Mouse (Mus musculus) ES-Bruce4 (cell line): ENCODE results near the gene Nobox.

Experiments used
- EP300 ChIP-seq: IDR thresholded peaks from 2 replicates; pipeline ENCODE4 v1.6.1; 2011; ENCODE audit warnings: low read depth, low read length; ENCODE audit not compliant: insufficient read depth
- POLR2A ChIP-seq: IDR thresholded peaks from one replicate; pipeline ENCODE4 v1.8.1; 2011; ENCODE audit warnings: low read length; ENCODE audit not compliant: insufficient read depth

- TF ChIP-seq POLR2A (no peak), EP300 (no peak)
These were observed 717 bp upstream of the Nobox start for GRCm38 (mm10) chr6:43310071-43310470.
